Mouse (Mus musculus): ENCODE results near the gene Celf2. TPM values are rescaled to one million over a fixed set of nuclear protein-coding genes. Genes with fewer than 3 reads are reported as not detected.

The Celf2 gene
- total RNA-seq, 2 experiments from 2014 or later: 486 to 531 TPM

DNA sequence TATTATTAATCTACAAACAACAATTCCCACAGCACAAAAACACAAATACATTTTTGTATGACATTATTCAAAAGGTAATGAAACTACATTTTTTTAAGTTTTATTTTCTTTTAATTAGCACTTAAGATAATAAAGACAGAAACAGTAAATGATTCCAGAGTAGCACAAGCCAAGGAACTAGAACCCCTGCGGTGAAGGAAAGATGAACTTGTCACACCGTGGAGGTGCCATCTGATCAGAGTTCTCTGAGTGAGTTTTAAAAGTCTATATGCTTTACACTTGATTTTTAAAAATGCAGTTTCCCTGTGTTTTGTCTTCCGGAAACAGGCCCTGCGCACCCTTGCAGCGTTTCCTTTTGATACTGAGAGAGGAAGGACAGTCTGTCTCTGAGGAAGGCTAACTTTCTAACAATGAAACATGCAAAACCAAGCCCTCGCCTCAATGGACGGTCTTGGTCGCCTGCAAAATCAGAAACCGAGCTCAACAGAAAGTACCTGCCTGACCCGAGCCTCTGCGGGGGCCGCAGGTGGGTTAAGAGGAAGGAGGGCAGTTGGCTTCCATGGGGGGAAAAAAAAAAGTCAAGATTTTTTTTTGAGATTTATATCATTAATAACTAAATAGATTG is 966.7 kb downstream of the Celf2 start:
- DNase-seq: no peak

DNA sequence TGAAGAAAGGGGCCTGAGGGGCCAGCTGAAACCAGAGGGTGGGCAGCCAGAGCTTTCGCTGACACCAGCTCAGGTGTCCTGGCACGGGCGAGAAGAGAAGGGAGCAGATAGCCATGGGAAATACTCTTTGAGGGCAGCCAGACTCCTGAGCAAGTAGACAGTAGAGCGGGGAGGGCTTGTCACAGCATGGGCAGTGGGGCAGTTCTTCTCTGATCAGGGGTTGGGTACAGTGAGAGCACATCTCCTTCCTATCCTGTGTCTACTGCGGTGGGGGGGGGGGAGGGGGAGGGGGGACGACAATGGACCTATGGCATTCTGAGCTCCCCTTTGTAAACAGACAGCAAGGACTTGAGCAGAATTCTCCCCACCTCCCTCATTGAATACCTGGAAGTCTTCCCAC is 968.5 kb downstream of the Celf2 start:
- DNase-seq: no peak

DNA sequence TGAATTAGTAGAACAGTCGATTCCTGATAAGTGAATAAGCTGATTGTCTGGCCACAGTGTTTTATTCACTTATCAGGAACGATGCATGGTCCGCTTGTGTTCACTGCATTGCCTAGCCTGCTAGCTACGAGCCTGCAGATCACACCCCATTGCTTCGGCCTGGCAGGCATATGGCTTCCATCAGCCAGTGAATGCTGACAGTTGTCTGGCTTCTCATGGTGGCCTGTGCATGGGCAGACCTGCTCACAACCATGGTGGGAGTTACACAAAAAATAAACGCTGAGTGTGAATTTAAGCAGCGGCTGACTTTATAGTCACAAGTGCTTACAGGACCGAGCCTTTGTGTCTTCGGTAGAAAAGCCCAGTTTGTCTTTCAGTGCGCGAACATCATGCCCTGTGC is 969.3 kb downstream of the Celf2 start:
- no peak for DNase-seq

GRCm38 (mm10) chr2:6538500-6538899 is 970.9 kb downstream of the Celf2 start:
- DNase-seq: no peak

DNA sequence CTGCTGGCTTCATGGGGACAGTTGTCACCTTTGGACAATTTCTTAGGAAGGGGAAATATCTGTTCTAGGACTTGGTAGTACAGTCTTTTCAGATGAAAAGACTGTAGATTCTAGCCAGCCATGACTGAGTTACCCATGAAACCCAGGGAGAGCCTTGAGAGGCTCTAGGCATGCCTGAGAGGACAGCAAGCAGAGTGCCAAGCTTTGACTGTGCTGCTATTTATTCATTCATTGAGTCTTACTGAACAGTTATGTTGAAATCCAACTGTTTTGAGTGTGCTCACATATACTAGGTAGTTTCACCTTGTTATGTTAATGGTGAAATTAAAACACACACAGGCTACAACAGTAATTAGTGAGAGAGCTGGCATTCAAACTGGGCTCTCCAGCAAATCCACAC is 971.3 kb downstream of the Celf2 start:
- no peak for DNase-seq

GRCm38 (mm10) chr2:6537326-6537725 is 972.0 kb downstream of the Celf2 start:
- DNase-seq: no peak

- no peak for DNase-seq
Measured at GRCm38 (mm10) chr2:6536372-6536771, 973.0 kb downstream of the Celf2 start.

GRCm38 (mm10) chr2:6532341-6532740 is 977.0 kb downstream of the Celf2 start:
- no peak for DNase-seq

GRCm38 (mm10) chr2:6528076-6528475 is 981.3 kb downstream of the Celf2 start:
- DNase-seq: no peak

DNA sequence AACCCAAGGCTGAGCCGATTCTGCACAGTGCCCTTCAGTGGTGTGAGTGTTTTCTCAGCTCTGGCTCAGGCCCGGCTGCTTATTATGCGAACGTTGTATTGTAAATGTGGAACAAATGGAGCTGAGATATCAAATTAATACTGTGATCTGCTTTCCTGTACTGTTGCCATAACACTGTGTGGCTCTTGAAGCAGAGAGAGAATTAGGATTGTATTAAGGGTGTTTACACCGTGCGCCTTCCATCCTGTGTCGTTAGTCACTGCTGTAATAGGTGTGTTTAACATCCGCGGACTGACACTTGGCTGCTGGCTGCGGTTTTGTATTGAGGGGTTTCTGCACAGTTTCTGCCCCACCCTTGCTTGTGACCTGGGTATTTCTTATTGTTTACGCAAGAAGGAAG is 982.5 kb downstream of the Celf2 start:
- DNase-seq: no peak

GRCm38 (mm10) chr2:6526311-6526710 is 983.1 kb downstream of the Celf2 start:
- DNase-seq: no peak

GRCm38 (mm10) chr2:6523924-6524300 is 985.5 kb downstream of the Celf2 start:
- DNase-seq: peak; percentile 53 to 58

DNA sequence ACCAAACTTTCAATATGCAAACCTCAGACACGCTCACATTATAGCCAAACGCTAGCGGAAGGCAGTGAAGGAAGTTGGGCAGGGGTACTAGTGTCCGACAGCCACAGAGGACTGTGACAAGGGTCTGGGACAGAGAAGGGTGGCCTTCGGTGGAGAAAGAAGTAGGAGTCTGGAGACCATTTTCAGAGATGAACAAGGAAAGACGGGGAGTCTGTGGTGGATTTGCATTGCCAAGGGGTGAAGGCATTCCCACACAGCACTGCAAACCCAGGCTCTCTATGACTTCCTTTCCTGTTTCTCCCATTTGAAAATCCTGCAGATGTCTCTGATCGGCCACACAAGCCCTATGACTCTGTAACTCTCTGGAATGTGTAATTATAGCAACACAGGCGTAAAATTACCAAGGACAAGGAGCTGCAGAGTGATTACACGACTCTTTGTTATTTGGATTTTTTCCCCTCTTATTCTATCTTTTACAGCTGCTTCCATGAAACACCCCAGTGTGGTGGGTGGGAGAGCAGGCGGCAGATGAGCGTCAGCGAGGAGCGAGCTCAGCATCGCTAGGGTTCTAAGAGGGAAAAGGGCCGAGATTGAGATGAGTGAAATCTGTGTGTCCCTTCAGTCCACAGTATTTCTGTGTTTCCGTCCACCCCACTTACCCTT is 986.0 kb downstream of the Celf2 start:
- DNase-seq: no peak

DNA sequence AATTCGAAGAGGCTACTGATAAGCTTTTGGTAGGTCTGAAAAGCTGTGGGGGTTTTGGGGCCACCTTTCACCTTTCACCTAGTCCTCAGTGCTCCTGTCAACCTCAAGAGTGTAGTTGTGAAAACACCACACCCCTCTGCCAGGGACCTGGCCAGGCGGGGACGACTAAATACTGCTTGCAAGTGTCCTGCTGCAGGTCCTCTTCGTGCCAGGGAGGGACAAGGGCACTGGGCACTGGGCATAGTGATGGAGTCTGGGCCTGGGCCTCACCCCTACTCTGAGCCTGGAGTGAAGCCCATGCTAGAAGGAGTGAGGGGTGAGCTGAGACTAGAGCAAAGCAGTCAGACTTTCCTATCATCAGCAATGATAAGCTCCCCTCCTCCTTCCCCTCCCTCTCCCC is 987.0 kb downstream of the Celf2 start:
- no peak for DNase-seq

GRCm38 (mm10) chr2:6513176-6513575 is 996.2 kb downstream of the Celf2 start:
- no peak for DNase-seq

DNA sequence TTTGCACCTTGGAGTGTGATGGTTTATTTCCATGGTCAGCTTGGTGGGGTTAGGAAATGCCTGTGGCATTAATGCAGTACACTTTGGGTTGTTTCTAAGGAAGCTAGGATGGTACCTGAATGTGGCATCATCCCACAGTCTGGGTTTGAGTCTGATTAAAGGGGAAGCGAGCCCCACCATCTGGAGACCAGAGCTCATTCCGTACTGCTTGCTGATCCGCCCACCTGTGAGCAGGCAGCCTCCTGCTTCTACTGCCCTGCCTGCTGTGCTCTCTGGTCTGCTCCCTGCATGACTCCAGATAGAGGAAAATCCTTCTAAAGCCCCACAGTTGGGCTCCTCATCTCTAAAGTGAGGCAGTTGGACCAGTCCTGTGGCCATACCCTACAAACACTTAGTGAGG is 1002.3 kb downstream of the Celf2 start:
- DNase-seq: no peak

- DNase-seq: no peak
Measured at GRCm38 (mm10) chr2:6505979-6506811, 1003.2 kb downstream of the Celf2 start.

GRCm38 (mm10) chr2:6505531-6505930 is 1003.8 kb downstream of the Celf2 start:
- no peak for DNase-seq

DNA sequence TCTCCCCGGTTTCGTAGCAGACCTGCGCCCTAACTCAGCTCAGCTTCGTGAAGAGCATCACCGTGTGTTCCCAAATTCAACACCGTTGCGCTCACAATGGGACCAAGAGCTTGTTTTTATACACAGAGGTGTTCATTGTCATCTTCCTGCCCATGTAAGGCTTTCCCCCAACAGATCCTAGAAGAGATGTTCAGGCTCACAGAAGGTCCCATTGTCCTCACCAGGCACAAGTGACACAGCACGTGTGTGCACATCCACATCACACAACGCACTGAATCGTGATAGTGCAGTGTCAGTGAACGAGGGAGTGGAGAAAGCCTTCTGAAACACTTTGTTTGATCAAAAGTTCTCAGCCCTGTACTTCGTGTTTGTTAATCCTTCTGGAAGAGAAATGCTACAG is 1011.3 kb downstream of the Celf2 start:
- DNase-seq: no peak

GRCm38 (mm10) chr2:6497636-6498035 is 1011.7 kb downstream of the Celf2 start:
- no peak for DNase-seq

- DNase-seq: no peak
Measured at GRCm38 (mm10) chr2:6493886-6494285, 1015.5 kb downstream of the Celf2 start.

- DNase-seq: no peak
Measured at GRCm38 (mm10) chr2:6490870-6491269, 1018.5 kb downstream of the Celf2 start.

DNA sequence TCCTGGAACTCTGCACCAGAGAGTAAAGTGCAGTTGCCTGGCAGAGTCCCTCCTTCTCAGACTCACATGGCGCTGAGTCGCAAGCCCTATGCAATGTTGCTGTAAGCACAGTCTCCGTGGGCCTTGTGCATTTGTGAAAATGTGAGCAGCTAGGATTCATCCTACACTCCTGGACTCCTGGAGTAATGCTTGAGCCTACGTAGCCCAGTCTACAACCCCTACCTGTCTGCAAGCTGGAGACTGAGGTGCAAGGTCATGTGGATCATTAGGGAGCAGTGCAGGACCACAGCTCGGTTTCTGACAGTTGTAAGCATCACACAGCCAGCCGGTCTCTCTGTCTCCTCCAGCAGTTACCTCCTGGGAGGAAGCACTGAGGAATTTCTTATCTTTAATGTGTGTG is 1019.3 kb downstream of the Celf2 start:
- DNase-seq: no peak
